Mouse (Mus musculus): ENCODE measurements around the gene Smarcd1. TPM values are rescaled to one million over a fixed set of nuclear protein-coding genes. Genes with fewer than 3 reads are reported as not detected.

The Smarcd1 gene
- total RNA-seq (2021) (10 to 100 TPM; 20.1 to 20.6 TPM), polyA plus RNA-seq (2012; rRNA removed) (39.0 and 58.0 TPM in 2 replicates)
- long read RNA-seq, transcript Smarcd1-201 (13 exons, 3,307 nt) = major isoform, 9 of 15 reads
- long read RNA-seq, partial matches to known transcripts = 5 of 15 reads
- long read RNA-seq, other reads (novel, unspliced or antisense) = 1 of 15 reads

DNA sequence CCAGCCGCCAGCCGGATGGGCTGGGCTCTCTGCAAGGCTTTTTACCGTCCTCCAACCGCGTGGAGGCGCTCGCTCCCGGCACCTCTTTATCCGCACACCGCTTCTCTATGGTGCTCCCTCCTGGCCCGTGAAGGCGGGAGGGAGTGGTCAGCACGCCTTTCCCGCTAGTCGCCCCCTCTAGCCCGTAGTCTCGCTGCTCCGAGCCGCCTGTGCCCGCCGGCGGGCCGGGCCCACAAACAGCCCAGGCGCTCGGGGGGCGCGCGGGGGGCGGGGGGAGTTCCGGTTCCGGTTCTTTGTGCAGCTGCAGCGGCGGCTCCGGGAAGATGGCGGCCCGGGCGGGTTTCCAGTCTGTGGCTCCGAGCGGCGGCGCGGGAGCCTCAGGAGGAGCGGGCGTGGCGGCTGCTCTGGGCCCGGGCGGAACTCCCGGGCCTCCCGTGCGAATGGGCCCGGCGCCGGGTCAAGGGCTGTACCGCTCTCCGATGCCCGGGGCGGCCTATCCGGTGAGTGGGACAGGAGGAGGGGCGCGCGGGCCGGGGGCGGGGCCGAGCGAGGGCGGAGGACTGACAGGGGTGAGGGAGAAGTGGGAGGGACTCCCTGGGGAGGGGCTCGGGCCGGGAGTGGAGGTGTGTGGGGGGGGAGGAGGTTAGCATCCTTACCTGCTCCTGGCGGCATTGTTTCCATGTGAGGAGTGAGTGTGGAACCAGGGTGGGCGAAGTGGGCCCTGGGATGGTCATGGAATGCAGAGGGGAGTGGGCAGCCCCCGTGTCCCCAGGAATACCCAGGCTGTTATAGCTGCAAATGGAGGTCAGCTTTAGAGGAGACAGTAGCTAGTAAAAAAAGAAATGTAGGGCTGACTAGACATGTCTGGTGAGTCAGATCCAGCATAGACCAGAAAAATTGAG lies at the start of gene Smarcd1:
Smarcd1 (plus strand) TSS at position 131 of the 902 bp plus-strand sequence.
- Histone ChIP-seq H3K4me1 (ENCODE audit: control insufficient read depth, insufficient read depth, low read length) (peaks cover 6% of the 10 kb centered on the region), H3K9ac (ENCODE audit: low read depth, low read length) (peak within 1 kb of the TSS; percentile 86), H3K27me3 (ENCODE audit: control insufficient read depth, insufficient read depth, low read length) (no peaks in the 10 kb centered on the region), H3K27ac (peak within 1 kb of the TSS; percentile 99), H3K4me3 (peak within 1 kb of the TSS; percentile 99), H3K36me3 (ENCODE audit: control insufficient read depth, insufficient read depth, low read length) (peaks cover 5% of the 10 kb centered on the region), H3K79me2 (replicated peaks; ENCODE audit: control insufficient read depth, insufficient read depth, low read length) (no peaks in the 10 kb centered on the region)
- peak; percentile 94 to 97 for DNase-seq
- 1% methylated on average over 68 of the region's 71 CpGs for WGBS
- peak; percentile 52; the same call in 1 of the 2 replicates for TF ChIP-seq EP300 (IDR thresholded peaks at IDR 0.05; ENCODE audit: insufficient read depth, low read depth, low read length)
- TF ChIP-seq POLR2A (IDR thresholded peaks at IDR 0.05; ENCODE audit: insufficient read depth, low read depth, low read length) = peak; percentile 47; the same call in 1 of the 2 replicates
- peak; percentile 92 for TF ChIP-seq CTCF (IDR thresholded peaks at IDR 0.05)
- intact Hi-C loops (cut with DNase I) = loop anchor here (2.0 kb wide), 1 partner anchor 23 kb away; the partner anchor contains the start of gene Cox14

DNA sequence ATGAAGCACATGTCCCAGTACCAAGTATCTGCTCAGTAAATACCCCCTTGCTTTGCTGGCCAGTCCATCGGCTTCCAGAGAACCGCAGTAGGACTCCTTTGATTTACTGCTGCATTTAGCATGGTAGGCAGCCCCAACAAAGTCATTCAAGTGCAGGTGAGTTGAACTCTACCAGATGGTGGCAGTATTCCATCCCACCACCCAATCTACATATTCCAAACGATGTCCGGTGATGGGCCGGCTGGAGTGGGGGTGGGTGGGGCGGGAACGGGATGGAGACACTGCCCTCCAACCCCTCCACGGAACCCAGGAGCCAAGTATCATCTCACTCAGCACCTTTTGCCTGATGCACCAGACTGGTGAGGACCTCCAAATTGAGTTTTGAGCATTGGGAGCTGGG lies 48.6 kb upstream of the Smarcd1 start:
- no peak for DNase-seq
- Histone ChIP-seq H3K27ac (no peak overlapping the region), H3K4me3 (no peak overlapping the region), H3K27me3 (ENCODE audit: control insufficient read depth, insufficient read depth, low read length) (no peaks in the 10 kb centered on the region; the same call in 1 of the 2 replicates), H3K36me3 (ENCODE audit: control insufficient read depth, insufficient read depth, low read length) (no peaks in the 10 kb centered on the region), H3K79me2 (replicated peaks; ENCODE audit: control insufficient read depth, insufficient read depth, low read length) (no peaks in the 10 kb centered on the region), H3K4me1 (ENCODE audit: control insufficient read depth, insufficient read depth, low read length) (no peaks in the 10 kb centered on the region; the same call in 1 of the 2 replicates), H3K9ac (ENCODE audit: low read depth, low read length) (no peak overlapping the region)
- WGBS = 21% methylated on average over 8 of the region's 8 CpGs
- TF ChIP-seq POLR2A (IDR thresholded peaks at IDR 0.05; ENCODE audit: insufficient read depth, low read depth, low read length) (no peak), CTCF (IDR thresholded peaks at IDR 0.05) (peak; percentile 30), EP300 (IDR thresholded peaks at IDR 0.05; ENCODE audit: insufficient read depth, low read depth, low read length) (no peak)
- intact Hi-C loops (cut with DNase I) = no loop called here

DNA sequence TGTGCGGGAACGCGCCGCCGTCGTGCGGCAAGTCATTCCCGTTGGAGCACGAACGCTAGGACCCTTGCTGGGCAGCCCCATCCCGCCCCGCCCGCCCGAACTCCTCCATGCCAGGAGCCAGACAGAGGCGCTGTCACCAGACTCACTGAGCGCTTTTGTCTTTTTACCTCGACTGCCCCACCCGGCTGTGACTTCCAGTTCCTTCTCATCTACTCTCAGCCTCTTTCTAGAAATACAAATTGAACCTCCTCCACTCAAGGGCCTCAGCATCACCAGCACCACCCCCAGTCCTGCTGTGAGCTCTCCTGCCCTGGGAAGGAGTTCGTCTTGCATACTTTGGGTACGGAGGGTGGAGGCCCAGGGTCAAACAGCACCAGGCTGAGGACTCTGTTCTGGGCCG lies 48.1 kb upstream of the Smarcd1 start:
- Histone ChIP-seq H3K4me3 (no peak overlapping the region), H3K27me3 (ENCODE audit: control insufficient read depth, insufficient read depth, low read length) (no peaks in the 10 kb centered on the region; the same call in 1 of the 2 replicates), H3K9ac (ENCODE audit: low read depth, low read length) (no peak overlapping the region), H3K79me2 (replicated peaks; ENCODE audit: control insufficient read depth, insufficient read depth, low read length) (no peaks in the 10 kb centered on the region), H3K4me1 (ENCODE audit: control insufficient read depth, insufficient read depth, low read length) (no peaks in the 10 kb centered on the region; the same call in 1 of the 2 replicates), H3K36me3 (ENCODE audit: control insufficient read depth, insufficient read depth, low read length) (no peaks in the 10 kb centered on the region), H3K27ac (no peak overlapping the region)
- WGBS = 23% methylated on average over 21 of the region's 21 CpGs
- intact Hi-C loops (cut with DNase I) = no loop called here
- TF ChIP-seq EP300 (IDR thresholded peaks at IDR 0.05; ENCODE audit: insufficient read depth, low read depth, low read length) (no peak), POLR2A (IDR thresholded peaks at IDR 0.05; ENCODE audit: insufficient read depth, low read depth, low read length) (no peak), CTCF (IDR thresholded peaks at IDR 0.05) (no peak)
- no peak for DNase-seq

GRCm38 (mm10) chr15:99655956-99656355 lies 46.0 kb upstream of the Smarcd1 start:
- no peak overlapping the region for H3K4me3 ChIP-seq
- H3K4me1 ChIP-seq (ENCODE audit: control insufficient read depth, insufficient read depth, low read length) = no peaks in the 10 kb centered on the region
- H3K9ac ChIP-seq (ENCODE audit: low read depth, low read length) = no peak overlapping the region
- intact Hi-C loops (cut with DNase I) = no loop called here
- no peaks in the 10 kb centered on the region for H3K36me3 ChIP-seq (ENCODE audit: control insufficient read depth, insufficient read depth, low read length)
- no peak overlapping the region for H3K27ac ChIP-seq
- no peaks in the 10 kb centered on the region; the same call in 1 of the 2 replicates for H3K27me3 ChIP-seq (ENCODE audit: control insufficient read depth, insufficient read depth, low read length)
- WGBS = 48% methylated on average over 9 of the region's 9 CpGs
- DNase-seq = no peak
- TF ChIP-seq POLR2A (IDR thresholded peaks at IDR 0.05; ENCODE audit: insufficient read depth, low read depth, low read length) (no peak), CTCF (IDR thresholded peaks at IDR 0.05) (no peak), EP300 (IDR thresholded peaks at IDR 0.05; ENCODE audit: insufficient read depth, low read depth, low read length) (no peak)
- no peaks in the 10 kb centered on the region for H3K79me2 ChIP-seq (replicated peaks; ENCODE audit: control insufficient read depth, insufficient read depth, low read length)

- H3K9ac ChIP-seq (ENCODE audit: low read depth, low read length) = no peak overlapping the region
- no peaks in the 10 kb centered on the region for H3K36me3 ChIP-seq (ENCODE audit: control insufficient read depth, insufficient read depth, low read length)
- no peak for DNase-seq
- H3K4me1 ChIP-seq (ENCODE audit: control insufficient read depth, insufficient read depth, low read length) = no peaks in the 10 kb centered on the region
- H3K27me3 ChIP-seq (ENCODE audit: control insufficient read depth, insufficient read depth, low read length) = no peaks in the 10 kb centered on the region; the same call in 1 of the 2 replicates
- WGBS = 53% methylated on average over 2 of the region's 2 CpGs
- no peak overlapping the region for H3K27ac ChIP-seq
- H3K4me3 ChIP-seq = no peak overlapping the region
- H3K79me2 ChIP-seq (replicated peaks; ENCODE audit: control insufficient read depth, insufficient read depth, low read length) = no peaks in the 10 kb centered on the region
- intact Hi-C loops (cut with DNase I) = no loop called here
- TF ChIP-seq POLR2A (IDR thresholded peaks at IDR 0.05; ENCODE audit: insufficient read depth, low read depth, low read length) (no peak), CTCF (IDR thresholded peaks at IDR 0.05) (no peak), EP300 (IDR thresholded peaks at IDR 0.05; ENCODE audit: insufficient read depth, low read depth, low read length) (no peak)
These were observed 43.5 kb upstream of the Smarcd1 start for GRCm38 (mm10) chr15:99658437-99658836.
